Mouse (Mus musculus): ENCODE results near the gene Gpc1. TPM values are rescaled to one million over a fixed set of nuclear protein-coding genes. Genes with fewer than 3 reads are reported as not detected.

The Gpc1 gene
- total RNA-seq, 2 experiments from 2014 or later = 4.7 to 8.4 TPM

GRCm38 (mm10) chr1:92875360-92876111 is 44.1 kb downstream of the Gpc1 start:
- no peak for ATAC-seq (replicated peaks; ENCODE audit: low FRiP score, poor library complexity, severe bottlenecking)

GRCm38 (mm10) chr1:92877431-92877978 is 46.1 kb downstream of the Gpc1 start:
- no peak for ATAC-seq (replicated peaks; ENCODE audit: low FRiP score, poor library complexity, severe bottlenecking)

- no peak for ATAC-seq (replicated peaks; ENCODE audit: low FRiP score, poor library complexity, severe bottlenecking)
Observed at GRCm38 (mm10) chr1:92878066-92878741, 46.8 kb downstream of the Gpc1 start.

GRCm38 (mm10) chr1:92879266-92879665 is 47.8 kb downstream of the Gpc1 start:
- ATAC-seq (replicated peaks; ENCODE audit: low FRiP score, poor library complexity, severe bottlenecking) = no peak

- ATAC-seq (replicated peaks; ENCODE audit: low FRiP score, poor library complexity, severe bottlenecking) = no peak
Observed at GRCm38 (mm10) chr1:92880101-92880500, 48.7 kb downstream of the Gpc1 start.

- ATAC-seq (replicated peaks; ENCODE audit: low FRiP score, poor library complexity, severe bottlenecking) = no peak
Observed at GRCm38 (mm10) chr1:92881982-92882381, 50.5 kb downstream of the Gpc1 start.

GRCm38 (mm10) chr1:92888901-92889655 is 57.6 kb downstream of the Gpc1 start:
- ATAC-seq (replicated peaks; ENCODE audit: low FRiP score, poor library complexity, severe bottlenecking) = no peak

GRCm38 (mm10) chr1:92892791-92893190 is 61.3 kb downstream of the Gpc1 start:
- ATAC-seq (replicated peaks; ENCODE audit: low FRiP score, poor library complexity, severe bottlenecking) = no peak

- ATAC-seq (replicated peaks; ENCODE audit: low FRiP score, poor library complexity, severe bottlenecking) = no peak
Observed at GRCm38 (mm10) chr1:92893896-92894295, 62.5 kb downstream of the Gpc1 start.

- peak; percentile 84 for ATAC-seq (replicated peaks; ENCODE audit: low FRiP score, poor library complexity, severe bottlenecking)
Observed at GRCm38 (mm10) chr1:92895089-92895488, 63.6 kb downstream of the Gpc1 start.

GRCm38 (mm10) chr1:92902786-92903185 is 71.3 kb downstream of the Gpc1 start, which contains the start of gene Ankmy1:
Gene Ankmy1, minus strand, starts transcription at chr1:92902906.
- ATAC-seq (replicated peaks; ENCODE audit: low FRiP score, poor library complexity, severe bottlenecking) = no peak

GRCm38 (mm10) chr1:92903627-92904026 is 72.2 kb downstream of the Gpc1 start:
- no peak for ATAC-seq (replicated peaks; ENCODE audit: low FRiP score, poor library complexity, severe bottlenecking)

GRCm38 (mm10) chr1:92905703-92906310 is 74.4 kb downstream of the Gpc1 start:
- ATAC-seq (replicated peaks; ENCODE audit: low FRiP score, poor library complexity, severe bottlenecking) = no peak

GRCm38 (mm10) chr1:92906779-92907631 is 75.6 kb downstream of the Gpc1 start, which contains the start of gene Dusp28:
Gene Dusp28, plus strand, starts transcription at chr1:92906981.
- ATAC-seq (replicated peaks; ENCODE audit: low FRiP score, poor library complexity, severe bottlenecking) = peak; percentile 78

GRCm38 (mm10) chr1:92907632-92908360 is 76.4 kb downstream of the Gpc1 start:
- ATAC-seq (replicated peaks; ENCODE audit: low FRiP score, poor library complexity, severe bottlenecking) = peak; percentile 52

- ATAC-seq (replicated peaks; ENCODE audit: low FRiP score, poor library complexity, severe bottlenecking) = no peak
Observed at GRCm38 (mm10) chr1:92908664-92909063, 77.2 kb downstream of the Gpc1 start.

- ATAC-seq (replicated peaks; ENCODE audit: low FRiP score, poor library complexity, severe bottlenecking) = no peak
Observed at GRCm38 (mm10) chr1:92909068-92909467, 77.6 kb downstream of the Gpc1 start.
